Mouse (Mus musculus): Measurements from ENCODE around the gene Gm17359.
"Not testable (repeated sequence)": the region's sequence is repeated elsewhere in the genome, so short reads cannot be mapped to it uniquely, and the experiment has no call there.

Gene Gm17359

DNA sequence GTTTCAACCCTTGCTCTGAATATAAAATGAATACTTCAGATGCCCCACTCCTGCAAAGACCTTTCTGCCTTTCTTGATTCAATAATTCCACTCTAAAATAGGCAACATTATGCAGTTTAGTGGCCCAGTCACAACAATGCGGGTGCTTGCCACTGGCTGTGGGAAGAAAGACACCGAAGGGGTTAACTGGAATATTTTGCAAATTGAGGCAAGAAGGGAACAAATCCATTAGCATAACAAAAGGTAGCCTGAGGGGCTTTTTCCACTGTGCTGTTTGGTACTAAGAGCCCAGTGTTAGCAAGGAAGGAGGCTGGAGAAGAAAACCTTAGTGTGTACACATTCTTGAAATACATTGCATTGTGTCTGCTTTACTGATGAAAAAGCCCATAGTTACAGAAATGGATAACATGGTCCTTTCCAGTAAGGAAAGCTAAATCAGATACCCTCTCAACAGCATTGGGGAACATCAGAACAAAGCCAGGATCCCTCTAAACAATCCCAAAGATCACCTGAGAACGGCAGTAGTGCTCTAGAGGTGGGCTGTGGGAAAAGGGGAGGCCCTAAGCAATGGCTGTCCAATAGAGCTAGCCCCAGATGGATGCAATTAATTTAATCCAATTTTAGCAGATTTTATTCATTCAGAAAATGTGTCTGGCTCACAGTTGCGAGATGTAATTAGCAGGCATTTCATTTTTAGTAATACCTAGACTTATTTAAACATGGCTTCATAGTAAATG is 80.7 kb downstream of the Gm17359 start:
- no peak for DNase-seq

- no peak for DNase-seq
These were observed 82.5 kb downstream of the Gm17359 start for GRCm38 (mm10) chr3:79418921-79419320.

- DNase-seq, result no peak
These were observed 89.0 kb downstream of the Gm17359 start for GRCm38 (mm10) chr3:79425441-79425840.

DNA sequence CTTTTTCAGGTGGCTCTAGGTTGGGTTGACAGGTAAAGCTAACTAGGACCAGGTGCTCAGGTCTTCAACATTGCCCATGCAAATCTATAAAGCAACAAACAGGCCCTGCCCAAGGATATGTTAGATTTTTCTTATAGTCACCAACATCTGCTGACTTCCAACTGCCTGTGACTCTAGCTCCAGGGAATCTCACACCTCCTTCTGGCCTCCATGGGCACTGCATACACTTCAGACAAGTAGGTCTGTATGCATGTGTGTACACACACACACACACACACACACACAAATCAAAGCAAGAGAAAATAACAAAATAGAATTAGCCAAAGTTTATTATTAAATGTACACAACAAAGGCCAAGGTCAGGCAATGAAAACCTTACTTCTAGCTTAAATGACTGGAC is 97.1 kb downstream of the Gm17359 start:
- DNase-seq, result no peak

DNA sequence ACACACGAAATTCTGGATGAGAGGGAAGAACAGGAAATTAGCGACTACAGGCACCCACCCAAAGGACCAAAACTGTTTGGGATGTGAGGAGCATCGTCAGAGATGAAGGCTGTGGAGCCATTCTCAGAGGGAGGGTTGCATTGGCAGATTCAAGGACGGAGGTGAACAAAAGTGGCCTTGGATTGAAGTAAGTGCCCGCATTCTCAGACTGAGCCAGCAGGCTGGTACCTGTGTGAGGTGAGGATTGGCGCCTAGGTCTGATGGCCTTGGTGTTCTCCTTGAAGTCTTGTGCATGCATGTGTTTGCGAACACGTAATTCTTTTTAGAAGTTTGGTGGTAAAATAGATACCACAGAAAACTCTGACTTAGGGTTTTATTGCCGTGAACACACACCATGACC is 98.0 kb downstream of the Gm17359 start:
- no peak for DNase-seq

DNA sequence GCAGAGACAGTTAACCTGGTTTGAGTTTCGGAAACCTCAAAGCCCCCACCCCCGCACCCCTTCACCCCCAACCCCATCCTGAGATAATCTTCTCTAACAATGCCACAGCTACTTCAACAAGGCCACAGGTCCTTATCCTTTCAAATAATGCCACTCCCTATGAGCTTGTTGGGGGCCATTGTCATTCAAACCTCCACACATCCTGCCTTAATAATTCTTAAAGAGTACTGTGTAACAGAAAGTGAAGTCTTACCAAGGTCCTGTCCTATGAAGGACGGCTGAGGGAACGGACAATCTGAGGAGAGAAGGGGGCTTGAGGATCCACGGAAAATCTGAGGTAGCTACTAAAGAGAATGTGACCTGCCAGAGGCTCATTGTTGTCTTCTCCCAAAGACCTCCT is 98.5 kb downstream of the Gm17359 start:
- no peak for DNase-seq

DNA sequence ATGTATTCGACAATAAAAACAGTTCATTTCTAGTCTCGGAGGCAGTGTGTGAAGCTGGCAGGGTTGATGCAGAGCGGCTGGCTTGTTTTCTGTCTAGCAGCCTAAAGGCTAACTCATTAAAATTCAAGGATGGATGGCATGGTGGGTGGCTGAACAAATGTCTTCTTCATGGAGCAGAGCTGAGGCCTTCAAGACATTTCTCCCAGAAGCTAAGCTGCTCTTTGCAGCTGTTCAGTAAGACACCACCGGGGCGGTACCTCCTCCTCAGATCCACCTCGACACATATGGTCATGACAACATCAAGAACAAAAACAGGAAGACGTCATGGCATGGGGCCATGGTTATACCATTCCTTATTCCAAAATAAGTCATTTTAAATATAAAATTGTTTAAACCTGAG is 99.7 kb downstream of the Gm17359 start:
- DNase-seq, result no peak

DNA sequence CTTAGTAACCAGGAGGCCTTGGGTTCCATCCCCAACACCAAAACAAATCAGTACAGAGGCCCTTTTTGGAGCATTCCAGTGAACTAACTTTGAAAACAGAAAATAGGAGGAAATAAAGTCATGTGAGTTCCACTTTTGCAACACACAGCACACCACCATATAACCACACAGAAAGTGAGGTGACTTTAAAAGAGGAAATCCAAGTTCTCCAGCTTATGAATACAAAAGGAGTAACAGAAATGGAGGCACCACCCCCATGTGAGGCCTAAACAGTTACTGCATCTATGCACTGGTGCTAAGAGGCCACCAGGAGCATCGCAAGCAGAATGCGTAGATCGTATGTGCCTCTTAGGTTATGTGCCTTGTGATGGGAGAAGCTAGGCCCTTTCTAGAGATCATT is 101.8 kb downstream of the Gm17359 start:
- DNase-seq, result no peak

DNA sequence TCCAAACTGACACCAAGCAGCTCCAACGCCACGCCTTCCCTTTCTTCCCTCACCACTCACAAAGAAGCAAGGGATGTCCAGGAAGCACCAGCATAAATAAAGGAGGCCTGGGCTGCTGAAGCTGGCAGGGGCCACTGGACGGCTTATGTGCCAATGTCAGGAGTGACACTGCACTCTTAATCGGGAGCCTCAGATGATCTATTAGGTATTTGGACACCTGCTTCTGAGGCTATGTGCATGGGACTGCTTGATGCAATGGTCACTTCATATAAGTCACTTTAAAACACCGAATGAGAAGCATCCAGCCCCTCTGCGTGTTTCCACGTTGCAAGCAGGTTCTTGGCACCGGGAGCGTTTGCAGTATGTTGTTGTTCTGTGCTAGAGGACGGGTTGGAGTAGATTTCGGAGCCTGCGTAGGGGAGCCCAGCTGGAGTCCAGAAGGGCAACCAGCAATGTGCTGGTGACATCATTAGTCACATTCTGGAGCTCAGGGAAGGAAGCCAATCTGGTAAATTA is 104.6 kb downstream of the Gm17359 start:
- no peak for DNase-seq

- DNase-seq, result no peak
These were observed 107.4 kb downstream of the Gm17359 start for GRCm38 (mm10) chr3:79443850-79444249.

DNA sequence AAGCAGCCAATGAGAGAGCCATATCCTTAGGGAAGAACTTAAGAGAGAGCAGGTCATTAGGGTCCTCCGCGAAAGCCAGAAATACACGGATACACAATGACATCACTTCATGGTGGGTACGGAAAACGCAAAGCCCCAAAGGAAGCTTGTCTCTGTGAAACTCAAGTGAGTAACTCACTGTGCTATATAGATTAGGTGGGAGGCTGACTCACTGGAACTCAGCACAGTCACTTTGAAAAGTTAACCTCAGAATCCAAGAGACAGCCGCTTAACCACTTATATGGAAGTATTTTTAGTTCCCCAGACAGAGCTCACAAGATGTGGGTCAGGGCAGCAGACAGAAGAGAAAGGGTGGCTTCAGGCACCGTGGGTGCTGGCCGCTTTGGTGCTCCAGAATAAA is 108.6 kb downstream of the Gm17359 start:
- no peak for DNase-seq

DNA sequence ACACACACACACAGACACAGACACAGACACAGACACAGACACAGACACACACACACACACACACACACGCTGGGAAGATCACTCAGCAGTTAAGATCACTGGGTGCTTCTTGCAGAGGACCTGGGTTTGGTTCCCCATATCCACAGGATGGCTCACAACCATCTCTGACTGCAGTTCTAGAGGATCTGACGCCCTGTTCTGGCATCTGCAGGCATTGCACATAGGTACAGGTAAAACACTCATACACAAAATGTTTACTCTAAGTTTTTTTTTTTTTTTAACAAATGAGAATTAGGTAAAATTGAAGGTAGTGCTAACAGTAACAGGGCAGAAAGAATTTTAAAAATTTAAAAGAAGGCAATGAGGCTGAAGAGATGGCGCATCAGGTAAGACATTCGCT is 109.7 kb downstream of the Gm17359 start:
- DNase-seq, result no peak

- DNase-seq, result not testable (repeated sequence)
These were observed 110.2 kb downstream of the Gm17359 start for GRCm38 (mm10) chr3:79446648-79447047.

- no peak for DNase-seq
These were observed 112.0 kb downstream of the Gm17359 start for GRCm38 (mm10) chr3:79448421-79448820.

- no peak for DNase-seq
These were observed 112.9 kb downstream of the Gm17359 start for GRCm38 (mm10) chr3:79449361-79449760.

GRCm38 (mm10) chr3:79452696-79453263 is 116.3 kb downstream of the Gm17359 start:
- no peak for DNase-seq

DNA sequence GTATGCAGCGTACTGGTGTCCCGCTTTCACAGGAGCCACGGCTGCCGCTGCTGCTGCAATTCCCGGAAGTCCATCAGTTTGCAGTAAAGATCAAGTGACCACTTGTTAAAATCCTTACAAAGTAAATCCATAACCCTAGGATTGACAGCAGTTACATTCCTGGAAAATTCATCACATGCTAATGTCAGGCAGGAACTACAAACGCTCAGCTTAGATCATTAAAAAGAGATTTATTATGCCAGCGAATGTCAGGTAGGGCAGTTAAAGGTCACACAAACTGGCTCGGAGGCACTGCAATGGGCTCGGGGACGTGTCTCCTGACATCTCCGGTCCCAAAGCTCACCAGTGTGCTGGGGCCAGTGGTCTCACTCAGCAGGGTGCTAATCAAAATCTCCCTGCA is 119.3 kb downstream of the Gm17359 start:
- no peak for DNase-seq

DNA sequence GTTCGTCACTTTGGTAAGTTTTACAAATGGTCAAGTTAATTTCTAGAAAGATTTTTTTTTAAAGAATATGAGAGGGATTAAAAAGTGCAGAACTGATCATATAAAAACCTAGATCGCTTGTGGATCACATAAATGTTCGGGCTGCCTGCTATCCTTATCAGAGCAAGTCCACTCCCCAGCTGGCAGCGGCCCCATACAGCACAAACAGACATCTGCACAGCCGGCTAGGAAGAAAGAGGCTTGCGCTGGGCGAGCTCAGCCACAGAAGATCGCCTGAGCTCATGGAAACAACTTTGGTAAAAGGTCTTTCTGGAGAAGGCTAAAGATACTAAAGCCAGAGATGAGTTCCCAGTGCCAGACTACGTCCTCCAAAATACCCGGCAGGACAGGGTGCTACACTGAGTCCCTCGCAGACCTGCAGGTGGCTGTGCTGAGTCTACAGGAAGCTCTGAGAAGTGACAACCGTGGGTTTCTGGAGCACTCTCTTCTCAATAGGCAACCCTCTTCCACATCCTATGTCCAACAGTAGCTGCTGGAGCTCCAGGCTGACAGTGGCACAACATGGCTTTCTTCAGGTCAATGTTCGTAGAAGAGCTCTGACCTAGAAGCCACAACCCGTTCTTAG is 122.3 kb downstream of the Gm17359 start:
- DNase-seq, result no peak

- no peak for DNase-seq
These were observed 133.0 kb downstream of the Gm17359 start for GRCm38 (mm10) chr3:79469440-79469839.

DNA sequence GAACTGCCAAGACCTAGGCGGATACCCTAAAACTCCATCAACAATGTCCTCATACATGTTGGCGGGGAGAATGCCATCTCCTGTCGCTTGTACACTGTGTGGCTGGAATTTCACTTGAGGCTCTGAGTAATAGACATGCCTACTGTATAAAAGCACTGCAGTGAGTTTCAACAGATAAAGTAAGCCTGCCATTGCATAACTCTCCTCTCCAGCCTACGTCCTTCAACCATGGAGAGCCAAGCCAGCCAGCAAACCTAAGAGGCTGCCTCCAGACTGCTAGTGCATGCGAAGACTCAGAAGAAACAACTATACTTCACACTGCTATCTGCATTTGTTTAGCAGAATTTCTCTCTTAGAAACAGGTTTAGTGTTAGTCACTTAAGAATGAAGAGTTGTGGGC is 135.9 kb downstream of the Gm17359 start:
- DNase-seq, result no peak

DNA sequence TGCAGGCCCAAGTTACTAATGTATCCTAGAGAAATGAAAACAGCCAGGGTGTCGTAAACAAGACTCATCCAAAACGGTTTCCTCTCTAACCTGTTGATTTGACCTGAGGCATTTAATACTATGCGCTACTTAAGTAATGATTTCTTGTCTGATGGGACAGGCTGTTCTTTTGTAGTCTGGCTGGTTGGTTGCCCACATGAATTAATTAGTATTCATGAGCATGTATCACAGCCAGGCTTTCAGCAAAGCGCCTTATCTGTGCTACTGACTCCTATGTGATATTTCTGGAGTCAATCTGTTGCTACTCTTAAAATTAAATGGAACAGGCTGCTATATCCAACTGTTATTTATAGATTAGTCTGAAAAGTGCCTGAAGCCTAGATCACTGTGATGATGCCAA is 138.4 kb downstream of the Gm17359 start:
- DNase-seq, result no peak

- no peak for DNase-seq
These were observed 139.5 kb downstream of the Gm17359 start for GRCm38 (mm10) chr3:79475980-79476379.

GRCm38 (mm10) chr3:79478400-79478799 is 141.9 kb downstream of the Gm17359 start:
- no peak for DNase-seq

DNA sequence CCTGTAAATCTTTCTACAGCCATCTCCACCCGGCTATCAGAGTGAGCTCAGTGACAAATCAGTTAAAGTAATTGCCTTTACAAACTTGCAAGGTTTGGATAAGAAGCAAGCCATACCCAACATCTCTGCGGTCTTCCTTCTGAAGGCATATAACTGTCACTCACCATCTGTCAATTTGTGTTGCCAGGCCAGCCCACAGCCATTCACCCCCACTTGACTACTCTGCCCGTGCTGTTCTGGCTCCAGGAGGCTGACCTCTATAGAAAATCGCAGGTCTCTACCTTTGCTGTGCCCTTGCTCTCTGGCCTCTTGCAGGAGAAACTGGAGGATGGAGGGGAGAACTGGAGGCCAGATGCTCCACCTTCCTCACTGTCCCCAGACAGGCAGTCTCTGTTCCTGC is 142.4 kb downstream of the Gm17359 start:
- DNase-seq, result no peak
